Mouse (Mus musculus): ENCODE data around the gene Tom1l1. TPM values are rescaled to one million over a fixed set of nuclear protein-coding genes. Genes with fewer than 3 reads are reported as not detected.

Tom1l1 gene
- total and polyA plus RNA-seq, 3 experiments, result 25.4 to 41.3 TPM; not detected in 1

DNA sequence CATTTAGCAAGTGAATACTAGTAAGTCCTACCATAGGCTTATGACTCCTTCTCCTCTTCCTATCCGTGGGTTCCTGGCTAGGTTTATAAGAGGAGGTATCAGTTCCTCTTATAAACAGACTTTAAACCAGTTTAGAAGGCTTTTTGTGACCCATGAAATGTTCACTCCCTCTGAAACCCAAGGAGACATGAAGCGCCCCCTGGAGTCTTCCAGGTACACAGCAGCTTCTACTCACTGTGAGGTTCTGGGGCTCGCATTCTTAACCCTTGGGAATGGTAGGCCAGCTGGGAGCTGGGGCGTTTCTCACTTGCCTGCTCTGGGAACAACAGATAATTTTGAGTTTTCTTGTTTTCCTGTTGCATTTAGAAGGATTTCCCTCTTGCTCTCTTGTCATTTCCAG is 45.4 kb upstream of the Tom1l1 start:
- Histone ChIP-seq H3K79me2 (ENCODE audit: control insufficient read depth, insufficient read depth, low read length, poor library complexity) (no peaks in the 10 kb centered on the region), H3K27ac (ENCODE audit: control insufficient read depth, low read depth, low read length) (no peak overlapping the region), H3K9ac (ENCODE audit: control insufficient read depth, low read depth, low read length, poor library complexity, severe bottlenecking) (no peak overlapping the region), H3K27me3 (ENCODE audit: control insufficient read depth in 1 of 2, insufficient read depth in 2 of 2, low read length in 2 of 2) (no peaks in the 10 kb centered on the region), H3K4me3 (ENCODE audit: control insufficient read depth in 1 of 2, insufficient read depth in 1 of 2, low read depth in 2 of 2, low read length in 2 of 2) (no peak overlapping the region), H3K9me3 (replicated peaks; ENCODE audit: insufficient read depth, low read length) (no peaks in the 10 kb centered on the region), H3K36me3 (ENCODE audit: control insufficient read depth in 1 of 2, insufficient read depth in 2 of 2, low read length in 2 of 2) (no peaks in the 10 kb centered on the region), H3K4me1 (ENCODE audit: control insufficient read depth in 1 of 2, insufficient read depth in 2 of 2, low read length in 2 of 2) (0 out of 4 replicates have a peak, but pooled peaks cover 0 to 2% of the 10 kb centered on the region in 2 experiments)
- DNase-seq (ENCODE audit: low read depth, low spot score), result peak; percentile 15
- TF ChIP-seq CTCF (IDR thresholded peaks at IDR 0.05 in 2 of 3, conservative IDR thresholded peaks at IDR 0.05 in 1 of 3; ENCODE audit: control insufficient read depth in 1 of 3, insufficient read depth in 1 of 3, low read depth in 2 of 3, low read length in 3 of 3, poor library complexity in 1 of 3, severe bottlenecking in 1 of 3) (peak in 2 of 3 experiments; percentile 30 to 35; a peak in 4 of 6 replicates), MAFK (IDR thresholded peaks at IDR 0.05; ENCODE audit: borderline replicate concordance, low read depth, low read length) (no peak)

DNA sequence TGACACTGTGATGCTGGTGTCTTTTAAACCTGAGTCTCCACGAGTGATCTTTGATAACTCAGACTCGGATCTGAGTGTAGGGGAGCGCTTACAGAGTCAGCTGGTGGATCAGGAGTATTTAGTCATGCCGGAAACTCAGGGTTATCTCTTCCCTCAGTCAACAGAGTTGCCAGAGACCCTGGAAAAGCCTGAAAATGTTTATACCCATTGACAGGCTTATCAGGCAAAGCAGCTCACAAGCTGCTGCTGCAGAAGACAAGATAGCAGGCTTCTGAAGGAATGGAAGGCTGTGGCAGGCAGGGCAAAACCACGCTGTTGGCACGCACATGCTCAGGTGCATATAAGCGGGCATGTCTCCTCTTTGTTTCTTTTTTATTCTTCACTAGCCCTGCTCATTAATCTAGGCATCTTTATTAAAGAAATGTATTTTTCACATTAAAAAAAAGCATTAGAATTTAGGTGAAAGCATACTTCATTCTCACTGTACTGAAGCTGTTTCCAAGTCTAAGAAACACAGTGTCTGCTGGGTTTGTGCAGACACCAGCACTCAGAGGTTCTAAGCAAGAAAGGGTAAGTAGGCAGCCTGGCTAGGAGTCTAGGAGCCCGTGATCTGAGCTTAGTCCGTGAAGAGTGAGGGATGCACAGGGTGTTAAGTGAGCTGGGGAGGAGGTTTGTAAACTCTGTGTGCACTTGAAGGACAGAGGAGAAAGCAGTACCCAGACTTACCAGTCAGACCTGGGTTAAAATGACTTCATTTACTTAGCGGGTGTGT is 39.4 kb upstream of the Tom1l1 start:
- Histone ChIP-seq H3K9ac (ENCODE audit: control insufficient read depth, low read depth, low read length, poor library complexity, severe bottlenecking) (peak overlapping the region; percentile 23; the same call in 1 of the 2 replicates), H3K27ac (ENCODE audit: control insufficient read depth, low read depth, low read length) (peak overlapping the region; percentile 84), H3K36me3 (ENCODE audit: control insufficient read depth in 1 of 2, insufficient read depth in 2 of 2, low read length in 2 of 2) (peaks cover 0 to 14% of the 10 kb centered on the region in 2 experiments; a peak in 2 of 4 replicates), H3K79me2 (ENCODE audit: control insufficient read depth, insufficient read depth, low read length, poor library complexity) (no peaks in the 10 kb centered on the region), H3K4me3 (ENCODE audit: control insufficient read depth in 1 of 2, insufficient read depth in 1 of 2, low read depth in 2 of 2, low read length in 2 of 2) (peak overlapping the region; percentile 34 to 40), H3K9me3 (replicated peaks; ENCODE audit: insufficient read depth, low read length) (no peaks in the 10 kb centered on the region), H3K4me1 (ENCODE audit: control insufficient read depth in 1 of 2, insufficient read depth in 2 of 2, low read length in 2 of 2) (peaks cover 6 to 19% of the 10 kb centered on the region in 2 experiments), H3K27me3 (ENCODE audit: control insufficient read depth in 1 of 2, insufficient read depth in 2 of 2, low read length in 2 of 2) (no peaks in the 10 kb centered on the region)
- DNase-seq (ENCODE audit: low read depth, low spot score), result peak; percentile 97
- TF ChIP-seq POLR2AphosphoS2 (IDR thresholded peaks at IDR 0.05; ENCODE audit: low read length) (no peak), HCFC1 (IDR thresholded peaks at IDR 0.05; ENCODE audit: low read depth, low read length) (peak; percentile 51), CHD2 (IDR thresholded peaks at IDR 0.05; ENCODE audit: low read length) (no peak), MYC (IDR thresholded peaks at IDR 0.05; ENCODE audit: low read depth, low read length) (peak; percentile 84), ZC3H11A (IDR thresholded peaks at IDR 0.05; ENCODE audit: low read depth, low read length) (no peak), USF1 (IDR thresholded peaks at IDR 0.05; ENCODE audit: low read depth, low read length) (peak; percentile 34; the same call in 1 of the 2 replicates), ETS1 (IDR thresholded peaks at IDR 0.05; ENCODE audit: low read depth, low read length) (peak; percentile 99), MEF2A (IDR thresholded peaks at IDR 0.05; ENCODE audit: extremely low read depth, insufficient replicate concordance, low read depth, low read length, poor library complexity, severe bottlenecking) (no peak), BHLHE40 (IDR thresholded peaks at IDR 0.05; ENCODE audit: borderline replicate concordance, low read depth, low read length) (peak; percentile 65; the same call in 1 of the 2 replicates), NELFE (IDR thresholded peaks at IDR 0.05; ENCODE audit: low read depth, low read length) (peak; percentile 39; the same call in 1 of the 2 replicates), MAX (IDR thresholded peaks at IDR 0.05; ENCODE audit: low read length) (peak; percentile 47; the same call in 1 of the 2 replicates), TBP (IDR thresholded peaks at IDR 0.05; ENCODE audit: low read depth, low read length) (no peak), MYB (IDR thresholded peaks at IDR 0.05; ENCODE audit: low read depth, low read length) (peak; percentile 44; the same call in 1 of the 2 replicates), JUND (IDR thresholded peaks at IDR 0.05; ENCODE audit: low read depth, low read length) (peak; percentile 69; the same call in 1 of the 2 replicates), ZNF384 (IDR thresholded peaks at IDR 0.05; ENCODE audit: low read depth, low read length) (no peak; the same call in 1 of the 2 replicates), MXI1 (IDR thresholded peaks at IDR 0.05; ENCODE audit: low read depth, low read length) (peak; percentile 60; the same call in 1 of the 2 replicates), CTCF (IDR thresholded peaks at IDR 0.05 in 2 of 3, conservative IDR thresholded peaks at IDR 0.05 in 1 of 3; ENCODE audit: control insufficient read depth in 1 of 3, insufficient read depth in 1 of 3, low read depth in 2 of 3, low read length in 3 of 3, poor library complexity in 1 of 3, severe bottlenecking in 1 of 3) (no peak), UBTF (IDR thresholded peaks at IDR 0.05; ENCODE audit: borderline replicate concordance, insufficient read depth, low read depth, low read length) (no peak), POLR2A (IDR thresholded peaks at IDR 0.05; ENCODE audit: control insufficient read depth in 1 of 2, insufficient read depth in 1 of 2, low read depth in 1 of 2, low read length in 2 of 2, poor library complexity in 1 of 2) (no peak), USF2 (IDR thresholded peaks at IDR 0.05; ENCODE audit: borderline replicate concordance in 1 of 2, insufficient read depth in 1 of 2, low read depth in 1 of 2, low read length in 2 of 2) (no peak), TCF12 (IDR thresholded peaks at IDR 0.05; ENCODE audit: low read depth, low read length) (peak; percentile 96), SIN3A (IDR thresholded peaks at IDR 0.05; ENCODE audit: low read length) (peak; percentile 89), EP300 (IDR thresholded peaks at IDR 0.05; ENCODE audit: low read depth in 1 of 2, low read length in 2 of 2) (peak; percentile 93 to 94), ELF1 (IDR thresholded peaks at IDR 0.05; ENCODE audit: low read depth, low read length) (peak; percentile 65), ZKSCAN1 (IDR thresholded peaks at IDR 0.05; ENCODE audit: low read depth, low read length) (no peak), CHD1 (IDR thresholded peaks at IDR 0.05; ENCODE audit: low read depth, low read length) (no peak), GABPA (IDR thresholded peaks at IDR 0.05; ENCODE audit: low read depth, low read length) (no peak), TAL1 (IDR thresholded peaks at IDR 0.05; ENCODE audit: low read length) (peak; percentile 91)
